Mouse (Mus musculus) induced T-regulatory cell, adult 2 months (primary cell): ENCODE results near the gene Mybpc2.

Source experiments
- DNase-seq: peaks from one replicate; pipeline ENCODE4 v3.0.0-alpha.2; 2012; ENCODE audit warnings: low read depth

The Mybpc2 gene

GRCm38 (mm10) chr7:44485572-44486195 is 38.8 kb downstream of the Mybpc2 start:
- no peak for DNase-seq

- DNase-seq: peak; percentile 90
Measured at GRCm38 (mm10) chr7:44484841-44485571, 39.5 kb downstream of the Mybpc2 start.

- DNase-seq: no peak
Measured at GRCm38 (mm10) chr7:44484109-44484508, 40.3 kb downstream of the Mybpc2 start.

- DNase-seq: no peak
Measured at GRCm38 (mm10) chr7:44482836-44483435, 41.5 kb downstream of the Mybpc2 start.

- no peak for DNase-seq
Measured at GRCm38 (mm10) chr7:44475046-44475614, 49.3 kb downstream of the Mybpc2 start.

- no peak for DNase-seq
Measured at GRCm38 (mm10) chr7:44474419-44474818, 50.0 kb downstream of the Mybpc2 start.

- DNase-seq: no peak
Measured at GRCm38 (mm10) chr7:44472961-44473646, 51.4 kb downstream of the Mybpc2 start.

- DNase-seq: no peak
Measured at GRCm38 (mm10) chr7:44472558-44472885, 51.9 kb downstream of the Mybpc2 start.

- no peak for DNase-seq
Measured at GRCm38 (mm10) chr7:44471880-44472557, 52.4 kb downstream of the Mybpc2 start.

GRCm38 (mm10) chr7:44470696-44471612 is 53.5 kb downstream of the Mybpc2 start:
- DNase-seq: no peak

GRCm38 (mm10) chr7:44469677-44470675 is 54.5 kb downstream of the Mybpc2 start:
- DNase-seq: no peak

GRCm38 (mm10) chr7:44468644-44469285 is 55.7 kb downstream of the Mybpc2 start:
- no peak for DNase-seq

GRCm38 (mm10) chr7:44467811-44468411 is 56.5 kb downstream of the Mybpc2 start, which contains the start of gene Josd2:
TSS of gene Josd2 (plus strand) at chr7:44467980.
- peak; percentile 96 for DNase-seq

- DNase-seq: no peak
Measured at GRCm38 (mm10) chr7:44466888-44467311, 57.6 kb downstream of the Mybpc2 start.

GRCm38 (mm10) chr7:44466006-44466887 is 58.2 kb downstream of the Mybpc2 start:
- no peak for DNase-seq

- DNase-seq: no peak
Measured at GRCm38 (mm10) chr7:44465111-44465510, 59.3 kb downstream of the Mybpc2 start, which contains the start of gene Aspdh. TSS of gene Aspdh (plus strand) at chr7:44465391.

- DNase-seq: no peak
Measured at GRCm38 (mm10) chr7:44464511-44464910, 59.9 kb downstream of the Mybpc2 start.
